Mouse (Mus musculus) liver, embryonic 13.5 days (tissue): Measurements from ENCODE around the gene Gstz1. TPM values are rescaled to one million over a fixed set of nuclear protein-coding genes. Genes with fewer than 3 reads are reported as not detected.
A peak's percentile ranks its signal among the peaks of the same experiment; 100 is the strongest.

ENCODE experiments used
- ATAC-seq: fragments of 200-750 bp; cut with Nextera tagmentation; 2 replicates; pipeline ENCODE4 v1.8.0; 2017; ENCODE audit warnings: low read depth, mild to moderate bottlenecking, moderate number of reproducible peaks, moderate library complexity
- DNase-seq: peaks from one replicate; pipeline ENCODE4 v3.0.0; 2022
- H3K27ac ChIP-seq: fragments of 300-500 bp; sonication (generic); 2 replicates; pipeline ENCODE4 v1.5.1; 2015; ENCODE audit warnings: moderate library complexity, mild to moderate bottlenecking, inconsistent platforms
- H3K27me3 ChIP-seq: fragments of 300-500 bp; sonication (generic); 2 replicates; pipeline ENCODE4 v1.6.1; 2015; ENCODE audit warnings: mild to moderate bottlenecking, inconsistent platforms
- H3K36me3 ChIP-seq: fragments of 300-500 bp; sonication (generic); 2 replicates; pipeline ENCODE4 v1.6.1; 2015; ENCODE audit warnings: mild to moderate bottlenecking, inconsistent platforms
- H3K4me1 ChIP-seq: fragments of 300-500 bp; sonication (generic); replicated peaks from 2 replicates; pipeline ENCODE4 v1.6.1; 2015; ENCODE audit warnings: inconsistent platforms
- H3K4me2 ChIP-seq: fragments of 300-500 bp; sonication (generic); 2 replicates; pipeline ENCODE4 v1.6.1; 2015; ENCODE audit warnings: inconsistent platforms, mild to moderate bottlenecking, moderate library complexity
- H3K4me3 ChIP-seq: fragments of 300-500 bp; sonication (generic); replicated peaks from 2 replicates; pipeline ENCODE4 v1.5.1; 2015; ENCODE audit warnings: mild to moderate bottlenecking, inconsistent platforms
- H3K9ac ChIP-seq: fragments of 300-500 bp; sonication (generic); 2 replicates; pipeline ENCODE4 v1.6.1; 2015; ENCODE audit warnings: mild to moderate bottlenecking, inconsistent platforms
- H3K9me3 ChIP-seq: fragments of 300-500 bp; sonication (generic); replicated peaks from 2 replicates; pipeline ENCODE4 v1.6.1; 2016; ENCODE audit warnings: inconsistent platforms
- WGBS: fragments of 180-500 bp; shearing (Covaris S2); methylation state at CpG from one replicate; pipeline ENCODE4 v1.1.7; 2015; ENCODE audit not compliant: insufficient replicate concordance; 5-methylcytosine and 5-hydroxymethylcytosine counted together
- polyA plus RNA-seq: library from polyadenylated mRNA; unstranded; fragments of >200 nt; fragmentation: Nextera tagmentation; extraction: Ambion mirVana; gene quantifications from 2 replicates; pipeline ENCODE4 v1.2.1, GENCODE M21; 2015

Gstz1 gene
- 61.1 and 67.2 TPM in 2 replicates for polyA plus RNA-seq

DNA sequence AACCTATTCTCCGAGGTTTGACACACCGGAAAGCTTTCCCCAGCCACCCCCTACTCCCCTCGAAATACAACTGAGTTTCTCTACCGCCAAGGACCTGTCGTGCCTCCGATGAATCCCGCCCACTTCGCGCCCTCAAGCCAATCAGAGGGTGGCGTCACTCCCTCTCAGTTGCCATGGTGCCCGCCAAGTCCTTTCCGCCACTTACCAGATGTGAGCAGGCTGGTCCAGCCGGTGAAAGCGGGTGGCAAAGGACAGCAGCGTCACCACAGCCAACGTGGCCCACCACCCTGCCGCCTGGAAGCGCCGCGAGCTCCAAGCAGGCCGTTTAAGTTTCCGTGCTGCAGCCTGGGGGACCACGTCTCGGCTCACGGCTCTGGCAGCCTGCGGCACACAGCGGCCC is at the start of gene Gstz1:
Gene Gstz1 (plus strand): TSS at position 200 of the 400 bp plus-strand sequence.
- H3K4me3 ChIP-seq: peak within 1 kb of the TSS; percentile 75
- ATAC-seq (peak; percentile 80), DNase-seq (peak; percentile 86)
- peak within 1 kb of the TSS; percentile 82 for H3K9ac ChIP-seq
- H3K27me3 ChIP-seq: no peaks in the 10 kb centered on the region
- no peaks in the 10 kb centered on the region for H3K9me3 ChIP-seq
- peak within 1 kb of the TSS; percentile 77 for H3K4me2 ChIP-seq
- H3K36me3 ChIP-seq: peaks cover 9% of the 10 kb centered on the region
- WGBS: under 1% methylated on average over 27 of the region's 27 CpGs
- H3K4me1 ChIP-seq: peaks cover 25% of the 10 kb centered on the region
- H3K27ac ChIP-seq: peak within 1 kb of the TSS; percentile 81

DNA sequence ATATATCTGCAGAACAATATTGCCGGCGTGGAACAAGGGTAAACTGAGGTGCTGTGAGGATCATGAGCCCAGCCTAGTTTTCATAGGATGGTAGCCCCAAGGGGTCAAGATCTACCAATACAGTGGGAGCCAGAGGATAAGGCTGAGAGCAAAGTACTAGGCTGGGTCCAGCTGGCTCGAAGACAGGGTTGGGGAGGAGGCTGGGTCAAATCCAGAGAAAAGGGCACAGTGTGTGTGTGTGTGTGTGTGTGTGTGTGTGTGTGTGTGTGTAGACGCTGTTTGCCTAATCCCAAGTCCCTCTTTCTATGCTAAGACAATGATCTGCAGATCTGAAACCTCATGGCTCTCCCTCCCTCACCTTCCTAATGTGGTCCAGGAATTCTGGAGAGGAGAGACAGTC is 46.6 kb upstream of the Gstz1 start:
- Histone ChIP-seq H3K36me3 (no peaks in the 10 kb centered on the region), H3K27ac (no peak overlapping the region), H3K9ac (no peak overlapping the region), H3K27me3 (peaks cover 55% of the 10 kb centered on the region), H3K4me2 (no peak overlapping the region), H3K4me1 (no peaks in the 10 kb centered on the region), H3K9me3 (no peaks in the 10 kb centered on the region), H3K4me3 (no peak overlapping the region)
- DNase-seq: no peak
- WGBS: 69% methylated on average over 4 of the region's 4 CpGs
- no peak for ATAC-seq

DNA sequence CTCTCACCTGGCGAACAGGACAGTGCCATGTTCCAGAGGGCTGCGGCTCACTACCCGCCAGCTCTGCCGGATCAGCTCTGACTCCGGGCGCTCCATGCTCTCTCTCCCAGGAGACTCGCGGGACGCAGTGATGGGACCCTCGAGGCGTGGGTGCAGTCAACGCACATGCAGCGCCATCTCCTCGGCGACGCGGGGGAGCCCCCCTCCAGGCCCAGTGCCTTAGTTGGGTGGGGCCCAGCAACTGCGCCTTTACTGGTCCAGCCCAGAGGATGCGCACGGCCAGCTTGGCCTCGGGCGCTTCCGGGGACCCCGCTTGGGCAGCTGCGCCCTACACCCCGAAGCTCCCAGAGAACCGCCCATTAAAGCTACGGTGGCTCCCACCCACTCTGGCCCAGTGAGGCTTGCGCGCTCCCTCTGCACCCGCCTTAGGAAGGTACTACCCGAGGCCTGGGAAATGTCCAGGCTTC is 44.8 kb upstream of the Gstz1 start, which contains the start of gene Ngb:
Gene Ngb (minus strand): TSS at position 375 of the 467 bp plus-strand sequence.
- Histone ChIP-seq H3K4me3 (no peak within 1 kb of the TSS), H3K27me3 (peaks cover 55% of the 10 kb centered on the region), H3K4me1 (no peaks in the 10 kb centered on the region), H3K9me3 (no peaks in the 10 kb centered on the region), H3K9ac (no peak within 1 kb of the TSS), H3K4me2 (peak within 1 kb of the TSS; percentile 28), H3K36me3 (no peaks in the 10 kb centered on the region), H3K27ac (no peak within 1 kb of the TSS)
- ATAC-seq: no peak
- no peak for DNase-seq
- WGBS: 10% methylated on average over 32 of the region's 32 CpGs

DNA sequence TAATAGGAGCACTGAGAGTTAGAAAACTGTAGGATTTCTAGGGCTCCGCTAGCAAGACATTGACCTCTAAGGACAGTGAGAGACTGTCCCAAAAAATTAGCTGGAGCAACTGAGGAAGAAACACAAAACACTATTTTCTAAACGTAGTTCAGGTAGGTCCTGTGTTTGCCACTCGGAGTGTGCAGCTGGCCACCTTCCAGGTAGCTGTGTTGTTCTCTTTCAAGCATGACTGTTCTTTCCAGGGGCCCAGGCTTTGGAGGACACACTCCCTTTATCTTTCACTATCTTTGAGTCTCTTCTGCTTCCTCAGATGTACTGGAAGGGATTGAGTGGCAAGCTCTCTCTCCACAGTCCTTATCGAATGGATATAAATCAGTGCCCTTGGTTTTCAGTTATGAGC is 43.5 kb upstream of the Gstz1 start:
- no peaks in the 10 kb centered on the region for H3K9me3 ChIP-seq
- 75% methylated on average over 4 of the region's 4 CpGs for WGBS
- no peak overlapping the region for H3K27ac ChIP-seq
- ATAC-seq (no peak), DNase-seq (no peak)
- H3K36me3 ChIP-seq: no peaks in the 10 kb centered on the region
- no peaks in the 10 kb centered on the region for H3K4me1 ChIP-seq
- H3K4me3 ChIP-seq: no peak overlapping the region
- no peak overlapping the region for H3K4me2 ChIP-seq
- peaks cover 48% of the 10 kb centered on the region for H3K27me3 ChIP-seq
- no peak overlapping the region for H3K9ac ChIP-seq

DNA sequence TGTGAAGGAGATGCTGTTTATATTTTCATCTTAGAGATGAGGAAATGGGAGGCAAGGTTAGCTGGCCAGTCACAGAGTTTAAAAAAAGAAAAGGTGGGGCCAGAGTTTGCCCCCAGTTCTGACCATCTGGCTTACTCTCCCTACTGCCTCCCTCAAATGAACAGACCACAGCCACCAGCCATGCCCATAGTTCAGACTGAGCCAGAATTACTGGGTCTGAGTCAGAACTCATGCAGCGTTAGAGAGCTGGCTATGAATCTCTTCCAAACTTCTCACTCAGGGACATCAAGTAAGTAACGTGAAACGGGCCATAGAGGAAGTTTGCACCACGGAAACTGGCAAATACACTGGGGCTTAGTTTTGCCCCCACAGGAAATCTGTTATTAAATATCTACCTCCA is 42.2 kb upstream of the Gstz1 start:
- Histone ChIP-seq H3K4me2 (no peak overlapping the region), H3K4me1 (no peaks in the 10 kb centered on the region), H3K27me3 (peaks cover 40% of the 10 kb centered on the region), H3K9me3 (no peaks in the 10 kb centered on the region), H3K36me3 (0 out of 2 replicates have a peak, but pooled peaks cover 3% of the 10 kb centered on the region), H3K9ac (no peak overlapping the region), H3K27ac (no peak overlapping the region), H3K4me3 (no peak overlapping the region)
- ATAC-seq (no peak), DNase-seq (no peak)
- WGBS: 54% methylated on average over 4 of the region's 4 CpGs

DNA sequence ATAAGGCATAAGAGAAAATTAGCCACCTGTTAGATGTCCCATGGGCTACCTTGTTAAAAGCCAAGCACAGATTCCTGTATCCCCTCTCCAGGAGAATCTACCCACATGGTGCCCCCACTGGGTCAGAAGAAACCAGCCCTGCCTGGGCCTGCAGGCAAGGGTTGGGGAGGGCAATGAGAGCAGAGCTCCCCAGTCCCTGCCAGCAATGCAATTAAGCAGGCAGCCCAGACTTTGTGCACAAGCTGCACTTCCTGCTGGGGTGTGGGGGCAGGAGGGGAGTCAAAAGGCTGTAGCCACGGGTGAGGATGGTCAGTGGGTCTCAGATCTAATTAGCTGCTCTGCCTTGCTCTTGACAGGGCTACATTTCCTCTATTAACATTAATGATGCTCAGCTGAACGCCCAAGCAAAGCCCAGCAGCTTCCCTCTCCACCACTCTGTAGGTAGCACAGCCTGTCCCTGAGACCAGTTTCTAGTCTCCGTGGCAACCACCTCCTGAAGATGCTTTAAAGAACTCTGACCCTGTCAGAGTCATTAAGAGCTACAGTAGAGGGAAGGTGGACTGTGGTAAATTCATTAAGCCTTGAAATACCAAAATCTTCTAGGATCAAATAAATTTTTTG is 39.5 kb upstream of the Gstz1 start:
- H3K4me3 ChIP-seq: no peak overlapping the region
- no peaks in the 10 kb centered on the region for H3K4me1 ChIP-seq
- no peak overlapping the region for H3K27ac ChIP-seq
- WGBS: 43% methylated on average over 3 of the region's 3 CpGs
- DNase-seq: no peak
- H3K4me2 ChIP-seq: no peak overlapping the region
- H3K36me3 ChIP-seq: 0 out of 2 replicates have a peak, but pooled peaks cover 3% of the 10 kb centered on the region
- no peaks in the 10 kb centered on the region for H3K9me3 ChIP-seq
- no peak overlapping the region for H3K9ac ChIP-seq
- no peak for ATAC-seq
- H3K27me3 ChIP-seq: peaks cover 14% of the 10 kb centered on the region

DNA sequence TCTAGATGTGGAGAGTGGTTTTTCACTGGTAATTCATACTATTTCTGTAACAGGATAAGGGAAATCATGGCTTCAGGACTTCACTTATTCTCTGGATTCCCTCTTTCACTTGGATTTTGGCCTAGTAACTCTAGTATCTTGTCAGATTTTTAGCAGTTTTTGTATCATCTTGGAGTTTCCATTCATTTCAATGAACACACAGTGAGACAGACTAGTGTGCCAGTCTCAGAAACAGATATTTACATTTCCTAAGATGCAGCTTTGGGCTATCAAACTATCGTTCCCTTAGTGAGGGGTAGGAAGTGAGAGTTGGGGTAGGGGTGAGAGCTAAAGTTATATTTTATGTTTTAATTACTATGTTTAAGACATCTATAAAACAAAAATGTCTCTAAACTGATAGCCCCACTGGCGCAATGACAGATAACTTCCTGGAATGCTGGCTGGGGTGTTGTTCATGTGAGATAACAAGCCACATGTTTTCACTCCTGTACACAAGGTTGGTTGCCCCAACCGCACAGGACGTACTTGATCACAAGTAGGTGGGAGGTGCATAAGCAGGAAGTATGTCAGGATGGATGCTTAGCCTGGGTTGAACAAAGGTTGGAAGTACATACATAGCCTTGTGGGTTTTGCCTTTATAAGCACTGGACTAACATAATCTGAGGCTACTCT is 24.9 kb upstream of the Gstz1 start:
- H3K36me3 ChIP-seq: peaks cover 18% of the 10 kb centered on the region
- WGBS: 35% methylated on average over 4 of the region's 4 CpGs
- ATAC-seq: peak; percentile 95

DNA sequence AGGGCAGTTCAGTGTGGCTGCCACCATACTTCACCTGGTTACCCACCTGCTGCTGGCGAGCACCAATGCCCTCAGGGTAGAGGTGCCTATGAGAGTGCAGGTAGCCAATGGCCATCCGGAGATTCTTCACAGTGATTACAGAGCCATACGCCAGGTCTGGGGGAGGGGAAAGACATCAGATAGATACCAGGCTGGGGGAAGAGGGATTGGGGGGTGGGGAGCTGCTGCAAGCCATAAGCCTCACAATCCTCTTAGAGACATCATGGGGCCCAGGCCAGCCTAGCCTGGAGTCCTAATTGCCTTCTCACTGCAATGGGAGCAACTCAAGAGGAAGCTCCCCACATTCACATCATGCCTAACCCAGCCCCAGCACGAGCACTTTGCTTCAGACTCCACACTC is 19.7 kb upstream of the Gstz1 start:
- peaks cover 23% of the 10 kb centered on the region for H3K36me3 ChIP-seq
- ATAC-seq (no peak), DNase-seq (no peak)
- H3K9me3 ChIP-seq: no peaks in the 10 kb centered on the region
- no peaks in the 10 kb centered on the region for H3K27me3 ChIP-seq
- H3K27ac ChIP-seq: no peak overlapping the region
- H3K4me1 ChIP-seq: peaks cover 8% of the 10 kb centered on the region
- no peak overlapping the region for H3K4me2 ChIP-seq
- no peak overlapping the region for H3K9ac ChIP-seq
- H3K4me3 ChIP-seq: no peak overlapping the region
- 70% methylated on average over 4 of the region's 4 CpGs for WGBS

More for the DNA sequence above, 24.9 kb upstream of the Gstz1 start:
- peak; percentile 34 for DNase-seq
- no peaks in the 10 kb centered on the region for H3K27me3 ChIP-seq
- H3K27ac ChIP-seq: peak overlapping the region; percentile 30; the same call in 1 of the 2 replicates
- H3K4me1 ChIP-seq: peaks cover 9% of the 10 kb centered on the region
- H3K9me3 ChIP-seq: no peaks in the 10 kb centered on the region
- H3K4me2 ChIP-seq: no peak overlapping the region
- no peak overlapping the region for H3K9ac ChIP-seq
- no peak overlapping the region for H3K4me3 ChIP-seq

DNA sequence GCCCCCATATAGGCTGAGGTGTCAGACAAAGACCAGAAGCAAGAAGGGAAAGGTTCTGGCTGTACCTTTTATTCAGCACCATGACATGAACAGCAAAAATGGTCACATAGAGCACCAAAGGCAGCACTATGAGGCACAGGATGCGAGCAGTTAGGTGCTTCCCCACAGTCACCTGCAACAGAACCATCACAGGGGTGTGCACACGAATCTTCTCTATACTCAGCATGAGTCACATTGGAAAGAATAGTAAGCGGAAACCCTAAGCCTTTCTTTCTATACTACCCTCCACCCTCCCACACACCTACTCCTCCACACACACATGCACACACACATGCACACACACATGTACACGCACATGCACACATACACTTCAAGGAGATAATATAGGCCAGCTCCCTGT is 16.7 kb upstream of the Gstz1 start:
- Histone ChIP-seq H3K4me3 (no peak overlapping the region), H3K27ac (no peak overlapping the region), H3K4me1 (peaks cover 12% of the 10 kb centered on the region), H3K27me3 (no peaks in the 10 kb centered on the region), H3K9ac (no peak overlapping the region), H3K9me3 (no peaks in the 10 kb centered on the region), H3K4me2 (no peak overlapping the region), H3K36me3 (0 out of 2 replicates have a peak, but pooled peaks cover 6% of the 10 kb centered on the region)
- DNase-seq: no peak
- ATAC-seq: no peak
- WGBS: 75% methylated on average over 4 of the region's 4 CpGs

DNA sequence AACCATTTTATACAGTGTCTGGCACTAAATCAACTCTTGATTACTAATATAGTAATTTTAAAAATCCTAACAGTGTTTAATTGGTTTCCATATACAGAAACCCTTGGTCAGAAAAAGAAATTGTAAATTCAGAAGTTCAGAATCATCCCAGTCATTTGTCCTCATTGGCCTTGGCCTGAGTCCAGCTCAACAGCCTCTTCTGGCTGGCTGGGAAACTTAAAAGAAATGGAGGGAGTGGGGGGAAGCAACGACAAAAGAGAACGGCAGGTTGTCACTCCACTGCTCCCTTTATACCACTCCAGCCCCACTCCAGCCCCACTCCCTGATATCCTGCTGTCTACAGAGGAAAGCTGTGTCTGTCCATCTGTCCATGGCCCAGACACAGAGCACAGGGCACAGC is 15.8 kb upstream of the Gstz1 start:
- H3K4me3 ChIP-seq: no peak overlapping the region
- ATAC-seq: no peak

DNA sequence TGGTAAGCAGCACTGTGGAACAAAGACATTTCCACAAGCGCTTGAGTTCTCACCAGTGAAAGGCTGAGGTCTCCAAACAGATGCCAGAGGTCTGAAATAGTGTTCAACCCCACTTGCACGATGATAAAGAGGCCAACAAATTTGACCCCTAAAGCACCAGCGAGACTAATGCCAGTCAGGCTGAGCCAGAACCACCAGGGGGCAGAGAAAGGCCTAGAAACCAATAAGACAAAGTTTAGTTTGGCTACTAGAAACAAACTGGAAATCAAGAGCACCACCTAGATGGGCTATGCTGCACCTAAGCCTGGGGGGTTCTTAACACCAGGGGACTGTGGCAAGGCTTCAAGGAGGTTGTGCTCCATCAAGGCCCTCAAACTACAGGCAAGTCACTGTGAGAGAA is 15.3 kb upstream of the Gstz1 start:
- H3K9ac ChIP-seq: no peak overlapping the region
- peaks cover 12% of the 10 kb centered on the region for H3K4me1 ChIP-seq
- no peak overlapping the region for H3K4me2 ChIP-seq
- no peak overlapping the region for H3K27ac ChIP-seq
- no peaks in the 10 kb centered on the region for H3K9me3 ChIP-seq
- peak; percentile 18 for DNase-seq
- 55% methylated on average over 3 of the region's 3 CpGs for WGBS
- 0 out of 2 replicates have a peak, but pooled peaks cover 6% of the 10 kb centered on the region for H3K36me3 ChIP-seq
- H3K27me3 ChIP-seq: no peaks in the 10 kb centered on the region
- no peak overlapping the region for H3K4me3 ChIP-seq
- no peak for ATAC-seq

More for the DNA sequence above, 15.8 kb upstream of the Gstz1 start:
- H3K9ac ChIP-seq: no peak overlapping the region
- 83% methylated on average over 2 of the region's 2 CpGs for WGBS
- 0 out of 2 replicates have a peak, but pooled peaks cover 6% of the 10 kb centered on the region for H3K36me3 ChIP-seq
- H3K27me3 ChIP-seq: no peaks in the 10 kb centered on the region
- DNase-seq: no peak
- peaks cover 12% of the 10 kb centered on the region for H3K4me1 ChIP-seq
- no peak overlapping the region for H3K27ac ChIP-seq
- no peak overlapping the region for H3K4me2 ChIP-seq
- no peaks in the 10 kb centered on the region for H3K9me3 ChIP-seq
